Mouse (Mus musculus) stomach, postnatal 0 days (tissue): ENCODE results near the gene Kif6. TPM values are rescaled to one million over a fixed set of nuclear protein-coding genes. Genes with fewer than 3 reads are reported as not detected.

Experiments
- ATAC-seq: fragments of 200-750 bp; cut with Nextera tagmentation; 2 replicates; pipeline ENCODE4 v1.8.0; 2017; ENCODE audit not compliant: low FRiP score, low TSS enrichment
- DNase-seq: peaks from one replicate; pipeline ENCODE4 v3.0.0-alpha.2; 2016; ENCODE audit warnings: low spot score
- H3K27ac ChIP-seq: fragments of 300-500 bp; sonication (generic); replicated peaks from 2 replicates; pipeline ENCODE4 v1.5.1; 2014; ENCODE audit warnings: mild to moderate bottlenecking, control low read depth
- H3K27me3 ChIP-seq: fragments of 300-500 bp; sonication (generic); 2 replicates; pipeline ENCODE4 v1.6.1; 2014; ENCODE audit warnings: low read length; ENCODE audit not compliant: control insufficient read depth, insufficient read depth
- H3K36me3 ChIP-seq: fragments of 300-500 bp; sonication (generic); 2 replicates; pipeline ENCODE4 v1.6.1; 2014; ENCODE audit warnings: low read length, mixed read lengths; ENCODE audit not compliant: control insufficient read depth, insufficient read depth
- H3K4me1 ChIP-seq: fragments of 300-500 bp; sonication (generic); replicated peaks from 2 replicates; pipeline ENCODE4 v1.6.1; 2014; ENCODE audit warnings: antibody characterized with exemption; ENCODE audit not compliant: control insufficient read depth, insufficient read depth
- H3K4me2 ChIP-seq: fragments of 300-500 bp; sonication (generic); replicated peaks from 2 replicates; pipeline ENCODE4 v1.6.1; 2014; ENCODE audit warnings: low read depth, mild to moderate bottlenecking, control low read depth, moderate library complexity
- H3K4me3 ChIP-seq: fragments of 300-500 bp; sonication (generic); 2 replicates; pipeline ENCODE4 v1.5.1; 2014; ENCODE audit warnings: low read depth, low read length, control low read depth
- H3K9ac ChIP-seq: fragments of 300-500 bp; sonication (generic); 2 replicates; pipeline ENCODE4 v1.6.1; 2014; ENCODE audit warnings: mild to moderate bottlenecking, low read length, control low read depth, mixed read lengths
- H3K9me3 ChIP-seq: fragments of 300-500 bp; sonication (generic); 2 replicates; pipeline ENCODE4 v1.6.1; 2016; ENCODE audit warnings: low read length; ENCODE audit not compliant: control insufficient read depth
- CTCF ChIP-seq: IDR thresholded peaks from 2 replicates; pipeline ENCODE4 v1.5.1; 2016; ENCODE audit warnings: antibody characterized with exemption, low read depth, mild to moderate bottlenecking, moderate library complexity
- EP300 ChIP-seq: optimal IDR thresholded peaks from 2 replicates; pipeline ENCODE3; 2016; ENCODE audit warnings: antibody characterized with exemption
- WGBS: fragments of 180-500 bp; shearing (Covaris S2); extraction: QIAGEN DNeasy Blood & Tissue Kit; methylation state at CpG from one replicate; pipeline ENCODE4 v1.1.7; 2014; 5-methylcytosine and 5-hydroxymethylcytosine counted together
- polyA plus RNA-seq: library from polyadenylated mRNA; unstranded; fragments of >200 nt; fragmentation: Nextera tagmentation; extraction: Ambion mirVana; gene quantifications from 2 replicates; pipeline ENCODE4 v1.2.1, GENCODE M21; 2015

Kif6 gene
- polyA plus RNA-seq, 1 experiment from 2014 or later: 0.85 TPM

GRCm38 (mm10) chr17:49951491-49951855, 336.5 kb downstream of the Kif6 start:
- no peak for ATAC-seq
- Histone ChIP-seq H3K27me3 (no peaks in the 10 kb centered on the region), H3K9me3 (no peaks in the 10 kb centered on the region), H3K27ac (no peak overlapping the region), H3K4me2 (peak overlapping the region; percentile 48), H3K9ac (no peak overlapping the region), H3K36me3 (no peaks in the 10 kb centered on the region), H3K4me3 (0 out of 2 replicates have a peak overlapping the region, but pooled peaks have one; percentile 16), H3K4me1 (no peaks in the 10 kb centered on the region; the same call in 1 of the 2 replicates)
- WGBS: 7% methylated on average over 7 of the region's 7 CpGs
- DNase-seq: peak; percentile 70
- TF ChIP-seq EP300 (no peak), CTCF (peak; percentile 80)

- WGBS: 32% methylated on average over 22 of the region's 22 CpGs
- TF ChIP-seq EP300 (no peak), CTCF (no peak)
- Histone ChIP-seq H3K27me3 (no peaks in the 10 kb centered on the region), H3K4me2 (peak overlapping the region; percentile 48), H3K4me1 (no peaks in the 10 kb centered on the region; the same call in 1 of the 2 replicates), H3K4me3 (peak overlapping the region; percentile 16), H3K27ac (peak overlapping the region; percentile 70), H3K9ac (no peak overlapping the region), H3K36me3 (no peaks in the 10 kb centered on the region), H3K9me3 (no peaks in the 10 kb centered on the region)
- ATAC-seq (peak; percentile 57; the same call in 1 of the 2 replicates), DNase-seq (no peak)
These were observed 337.1 kb downstream of the Kif6 start for GRCm38 (mm10) chr17:49951856-49952607.

- Histone ChIP-seq H3K4me3 (no peak overlapping the region), H3K9me3 (no peaks in the 10 kb centered on the region), H3K36me3 (no peaks in the 10 kb centered on the region), H3K9ac (no peak overlapping the region), H3K27ac (no peak overlapping the region), H3K4me2 (no peak overlapping the region), H3K27me3 (no peaks in the 10 kb centered on the region), H3K4me1 (no peaks in the 10 kb centered on the region)
- TF ChIP-seq CTCF (no peak), EP300 (no peak)
- DNase-seq (no peak), ATAC-seq (no peak)
These were observed 344.1 kb downstream of the Kif6 start for GRCm38 (mm10) chr17:49959021-49959420.

Other genes starting within 250 kb of the Kif6 start
- 5.0 and 7.5 TPM in 2 replicates for gene Mocs1, start 186.8 kb upstream of the Kif6 start, polyA plus RNA-seq
- 2.5 and 3.2 TPM in 2 replicates for gene Daam2, start 50.8 kb upstream of the Kif6 start, polyA plus RNA-seq